Mouse (Mus musculus): ENCODE results near the gene Gfod1. TPM values are rescaled to one million over a fixed set of nuclear protein-coding genes. Genes with fewer than 3 reads are reported as not detected.
A peak's percentile ranks its signal among the peaks of the same experiment; 100 is the strongest.

Gfod1 gene
- polyA plus RNA-seq, 1 experiment from 2014 or later = 1.5 TPM

- no peak for ATAC-seq (ENCODE audit: low FRiP score, low read depth)
- 0 out of 2 replicates have a peak, but pooled peaks cover under 1% of the 10 kb centered on the region for H3K4me1 ChIP-seq
- no peak overlapping the region for H3K4me2 ChIP-seq (replicated peaks)
- H3K27me3 ChIP-seq (replicated peaks) = peaks cover 19% of the 10 kb centered on the region
- H3K9me3 ChIP-seq = no peaks in the 10 kb centered on the region
- H3K9ac ChIP-seq = no peak overlapping the region
- H3K36me3 ChIP-seq = no peaks in the 10 kb centered on the region
- 89% methylated on average over 7 of the region's 7 CpGs for WGBS
- no peak overlapping the region for H3K4me3 ChIP-seq
- no peak overlapping the region for H3K27ac ChIP-seq
Observed at GRCm38 (mm10) chr13:43295684-43296083, 8.3 kb downstream of the Gfod1 start.

GRCm38 (mm10) chr13:43294957-43295590 lies 8.9 kb downstream of the Gfod1 start:
- Histone ChIP-seq H3K4me3 (no peak overlapping the region), H3K27ac (no peak overlapping the region), H3K36me3 (no peaks in the 10 kb centered on the region), H3K9ac (no peak overlapping the region), H3K27me3 (replicated peaks) (peaks cover 13% of the 10 kb centered on the region), H3K4me1 (no peaks in the 10 kb centered on the region), H3K4me2 (replicated peaks) (no peak overlapping the region), H3K9me3 (no peaks in the 10 kb centered on the region)
- 69% methylated on average over 7 of the region's 7 CpGs for WGBS
- ATAC-seq (ENCODE audit: low FRiP score, low read depth) = no peak

- Histone ChIP-seq H3K4me2 (replicated peaks) (no peak overlapping the region), H3K9me3 (no peaks in the 10 kb centered on the region), H3K36me3 (no peaks in the 10 kb centered on the region), H3K4me3 (no peak overlapping the region), H3K27ac (no peak overlapping the region), H3K4me1 (peaks cover 10% of the 10 kb centered on the region; the same call in 1 of the 2 replicates), H3K27me3 (replicated peaks) (0 out of 2 replicates have a peak, but pooled peaks cover 3% of the 10 kb centered on the region), H3K9ac (no peak overlapping the region)
- WGBS = 75% methylated on average over 4 of the region's 4 CpGs
- no peak for ATAC-seq (ENCODE audit: low FRiP score, low read depth)
Observed at GRCm38 (mm10) chr13:43292892-43293291, 11.1 kb downstream of the Gfod1 start.

GRCm38 (mm10) chr13:43289076-43289475 lies 14.9 kb downstream of the Gfod1 start:
- Histone ChIP-seq H3K9ac (no peak overlapping the region), H3K36me3 (no peaks in the 10 kb centered on the region), H3K4me2 (replicated peaks) (no peak overlapping the region), H3K9me3 (no peaks in the 10 kb centered on the region), H3K4me1 (peaks cover 13% of the 10 kb centered on the region), H3K4me3 (no peak overlapping the region), H3K27me3 (replicated peaks) (0 out of 2 replicates have a peak, but pooled peaks cover 3% of the 10 kb centered on the region), H3K27ac (no peak overlapping the region)
- 68% methylated on average over 6 of the region's 6 CpGs for WGBS
- peak; percentile 82 for ATAC-seq (ENCODE audit: low FRiP score, low read depth)

GRCm38 (mm10) chr13:43288444-43288843 lies 15.5 kb downstream of the Gfod1 start:
- no peaks in the 10 kb centered on the region for H3K27me3 ChIP-seq (replicated peaks)
- no peak for ATAC-seq (ENCODE audit: low FRiP score, low read depth)
- no peak overlapping the region for H3K9ac ChIP-seq
- no peak overlapping the region for H3K27ac ChIP-seq
- H3K36me3 ChIP-seq = no peaks in the 10 kb centered on the region
- H3K4me3 ChIP-seq = no peak overlapping the region
- WGBS = 62% methylated on average over 4 of the region's 4 CpGs
- H3K4me2 ChIP-seq (replicated peaks) = no peak overlapping the region
- no peaks in the 10 kb centered on the region for H3K9me3 ChIP-seq
- H3K4me1 ChIP-seq = peaks cover 13% of the 10 kb centered on the region

GRCm38 (mm10) chr13:43288026-43288425 lies 15.9 kb downstream of the Gfod1 start:
- Histone ChIP-seq H3K36me3 (no peaks in the 10 kb centered on the region), H3K4me3 (no peak overlapping the region), H3K9me3 (no peaks in the 10 kb centered on the region), H3K4me2 (replicated peaks) (no peak overlapping the region), H3K27me3 (replicated peaks) (no peaks in the 10 kb centered on the region), H3K27ac (no peak overlapping the region), H3K9ac (no peak overlapping the region), H3K4me1 (peaks cover 13% of the 10 kb centered on the region)
- WGBS = 51% methylated on average over 5 of the region's 5 CpGs
- no peak for ATAC-seq (ENCODE audit: low FRiP score, low read depth)

GRCm38 (mm10) chr13:43286836-43287235 lies 17.1 kb downstream of the Gfod1 start:
- H3K27me3 ChIP-seq (replicated peaks) = no peaks in the 10 kb centered on the region
- no peak overlapping the region for H3K9ac ChIP-seq
- ATAC-seq (ENCODE audit: low FRiP score, low read depth) = no peak
- no peak overlapping the region for H3K4me2 ChIP-seq (replicated peaks)
- H3K9me3 ChIP-seq = no peaks in the 10 kb centered on the region
- H3K4me3 ChIP-seq = no peak overlapping the region
- H3K27ac ChIP-seq = no peak overlapping the region
- 73% methylated on average over 7 of the region's 7 CpGs for WGBS
- H3K36me3 ChIP-seq = no peaks in the 10 kb centered on the region
- H3K4me1 ChIP-seq = peaks cover 13% of the 10 kb centered on the region

- Histone ChIP-seq H3K4me1 (peaks cover 13% of the 10 kb centered on the region), H3K27ac (no peak overlapping the region), H3K9ac (no peak overlapping the region), H3K36me3 (no peaks in the 10 kb centered on the region), H3K9me3 (no peaks in the 10 kb centered on the region), H3K4me2 (replicated peaks) (no peak overlapping the region), H3K27me3 (replicated peaks) (no peaks in the 10 kb centered on the region), H3K4me3 (no peak overlapping the region)
- ATAC-seq (ENCODE audit: low FRiP score, low read depth) = no peak
- WGBS = 63% methylated on average over 4 of the region's 4 CpGs
Observed at GRCm38 (mm10) chr13:43284711-43285151, 19.2 kb downstream of the Gfod1 start.

GRCm38 (mm10) chr13:43273906-43274305 lies 30.1 kb downstream of the Gfod1 start:
- no peak overlapping the region for H3K27ac ChIP-seq
- no peak overlapping the region for H3K4me2 ChIP-seq (replicated peaks)
- no peaks in the 10 kb centered on the region for H3K36me3 ChIP-seq
- H3K9me3 ChIP-seq = no peaks in the 10 kb centered on the region
- H3K4me3 ChIP-seq = no peak overlapping the region
- 65% methylated on average over 14 of the region's 14 CpGs for WGBS
- H3K9ac ChIP-seq = no peak overlapping the region
- no peak for ATAC-seq (ENCODE audit: low FRiP score, low read depth)
- H3K27me3 ChIP-seq (replicated peaks) = no peaks in the 10 kb centered on the region
- H3K4me1 ChIP-seq = peaks cover 8% of the 10 kb centered on the region; the same call in 1 of the 2 replicates

GRCm38 (mm10) chr13:43272303-43273135 lies 31.5 kb downstream of the Gfod1 start:
- H3K36me3 ChIP-seq = no peaks in the 10 kb centered on the region
- no peaks in the 10 kb centered on the region for H3K27me3 ChIP-seq (replicated peaks)
- peaks cover 10% of the 10 kb centered on the region; the same call in 1 of the 2 replicates for H3K4me1 ChIP-seq
- H3K9me3 ChIP-seq = no peaks in the 10 kb centered on the region
- H3K9ac ChIP-seq = no peak overlapping the region
- no peak overlapping the region for H3K27ac ChIP-seq
- H3K4me2 ChIP-seq (replicated peaks) = no peak overlapping the region
- no peak overlapping the region for H3K4me3 ChIP-seq
- ATAC-seq (ENCODE audit: low FRiP score, low read depth) = no peak
- 89% methylated on average over 13 of the region's 13 CpGs for WGBS

- ATAC-seq (ENCODE audit: low FRiP score, low read depth) = no peak
- Histone ChIP-seq H3K27me3 (replicated peaks) (no peaks in the 10 kb centered on the region), H3K27ac (no peak overlapping the region), H3K9ac (no peak overlapping the region), H3K9me3 (no peaks in the 10 kb centered on the region), H3K36me3 (no peaks in the 10 kb centered on the region), H3K4me3 (no peak overlapping the region), H3K4me2 (replicated peaks) (no peak overlapping the region), H3K4me1 (peaks cover 10% of the 10 kb centered on the region; the same call in 1 of the 2 replicates)
- 84% methylated on average over 9 of the region's 9 CpGs for WGBS
Observed at GRCm38 (mm10) chr13:43271481-43271880, 32.5 kb downstream of the Gfod1 start.

- Histone ChIP-seq H3K4me1 (peaks cover 10% of the 10 kb centered on the region; the same call in 1 of the 2 replicates), H3K36me3 (no peaks in the 10 kb centered on the region), H3K27ac (no peak overlapping the region), H3K9ac (no peak overlapping the region), H3K4me2 (replicated peaks) (no peak overlapping the region), H3K9me3 (no peaks in the 10 kb centered on the region), H3K27me3 (replicated peaks) (no peaks in the 10 kb centered on the region), H3K4me3 (no peak overlapping the region)
- no peak for ATAC-seq (ENCODE audit: low FRiP score, low read depth)
- WGBS = 80% methylated on average over 10 of the region's 10 CpGs
Observed at GRCm38 (mm10) chr13:43270220-43270597, 33.8 kb downstream of the Gfod1 start.

All from neural tube, embryonic 12.5 days (tissue).